Mouse (Mus musculus) liver, embryonic 11.5 days (tissue): ENCODE results near the gene Rnf220. TPM values are rescaled to one million over a fixed set of nuclear protein-coding genes. Genes with fewer than 3 reads are reported as not detected.

Source experiments
- ATAC-seq: fragments of 200-750 bp; cut with Nextera tagmentation; replicated peaks from 2 replicates; pipeline ENCODE4 v1.8.0; 2017; ENCODE audit warnings: moderate number of reproducible peaks, mild to moderate bottlenecking, moderate TSS enrichment, moderate library complexity; ENCODE audit not compliant: low FRiP score
- DNase-seq: peaks from one replicate; pipeline ENCODE4 v3.0.0-alpha.2; 2017; ENCODE audit warnings: low spot score
- H3K27ac ChIP-seq: fragments of 300-500 bp; sonication (generic); 2 replicates; pipeline ENCODE4 v1.5.1; 2014; ENCODE audit warnings: mild to moderate bottlenecking, low read depth, low read length, control low read depth
- H3K27me3 ChIP-seq: fragments of 300-500 bp; sonication (generic); replicated peaks from 2 replicates; pipeline ENCODE4 v1.6.1; 2014; ENCODE audit warnings: low read length, mixed read lengths; ENCODE audit not compliant: control insufficient read depth, insufficient read depth
- H3K36me3 ChIP-seq: fragments of 300-500 bp; sonication (generic); 2 replicates; pipeline ENCODE4 v1.6.1; 2014; ENCODE audit warnings: mild to moderate bottlenecking, low read length, moderate library complexity, mixed read lengths; ENCODE audit not compliant: control insufficient read depth, insufficient read depth
- H3K4me1 ChIP-seq: fragments of 300-500 bp; sonication (generic); replicated peaks from 2 replicates; pipeline ENCODE4 v1.6.1; 2014; ENCODE audit warnings: low read length, mixed read lengths; ENCODE audit not compliant: control insufficient read depth, insufficient read depth
- H3K4me2 ChIP-seq: fragments of 300-500 bp; sonication (generic); 2 replicates; pipeline ENCODE4 v1.6.1; 2014; ENCODE audit warnings: mild to moderate bottlenecking, control low read depth, moderate library complexity
- H3K4me3 ChIP-seq: fragments of 300-500 bp; sonication (generic); 2 replicates; pipeline ENCODE4 v1.5.1; 2014; ENCODE audit warnings: low read depth, low read length, control low read depth
- H3K9ac ChIP-seq: fragments of 300-500 bp; sonication (generic); 2 replicates; pipeline ENCODE4 v1.6.1; 2014; ENCODE audit warnings: low read depth, low read length, control low read depth
- H3K9me3 ChIP-seq: fragments of 300-500 bp; sonication (generic); 2 replicates; pipeline ENCODE4 v1.6.1; 2016; ENCODE audit warnings: low read length, inconsistent platforms, mixed read lengths; ENCODE audit not compliant: control insufficient read depth
- WGBS: fragments of 180-500 bp; shearing (Covaris S2); extraction: QIAGEN DNeasy Blood & Tissue Kit; methylation state at CpG from one replicate; pipeline ENCODE4 v1.1.7; 2014; 5-methylcytosine and 5-hydroxymethylcytosine counted together
- polyA plus RNA-seq: library from polyadenylated mRNA; unstranded; fragments of >200 nt; fragmentation: Nextera tagmentation; extraction: Ambion mirVana; gene quantifications from 2 replicates; pipeline ENCODE4 v1.2.1, GENCODE M21; 2014

The Rnf220 gene
- 63.6 and 70.9 TPM in 2 replicates for polyA plus RNA-seq

DNA sequence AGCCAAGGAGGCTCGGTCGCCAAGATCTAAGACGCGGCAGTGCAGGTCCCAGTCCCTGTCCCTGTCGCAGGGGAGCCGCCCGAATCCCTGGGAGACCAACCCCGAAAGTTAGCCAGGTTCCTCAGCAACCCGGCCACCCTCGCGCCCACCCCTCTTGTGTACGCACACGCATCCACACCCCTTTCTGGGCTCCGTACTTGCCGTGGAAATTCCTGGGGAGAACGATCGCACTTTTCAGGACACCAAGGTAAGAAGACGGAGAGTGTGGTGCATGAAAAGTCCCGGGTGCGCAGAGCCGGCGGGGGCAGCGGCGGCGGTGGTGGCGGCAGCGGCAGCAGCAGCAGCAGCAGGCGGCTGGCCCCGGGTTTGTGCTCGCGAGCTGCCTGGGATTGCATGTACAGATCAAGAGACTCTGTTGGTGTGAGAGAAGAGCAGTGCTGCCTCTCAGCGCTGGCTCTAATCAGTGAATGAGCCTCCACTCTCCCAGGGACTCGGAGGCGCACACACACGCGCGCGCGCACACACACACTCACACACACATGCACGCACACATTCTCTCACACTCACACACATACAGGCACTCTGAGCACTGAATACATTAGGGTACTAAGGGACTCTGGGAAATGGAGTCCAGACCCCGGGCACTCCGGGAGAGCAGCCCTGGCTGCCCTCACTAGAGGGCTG lies at the start of gene Rnf220:
Gene Rnf220 (minus strand): TSS at position 571 of the 684 bp plus-strand sequence.
- peak; percentile 72 for ATAC-seq
- DNase-seq: peak; percentile 77
- H3K27me3 ChIP-seq: peaks cover 70% of the 10 kb centered on the region
- H3K36me3 ChIP-seq: no peaks in the 10 kb centered on the region
- peak within 1 kb of the TSS; percentile 36; the same call in 1 of the 2 replicates for H3K9ac ChIP-seq
- H3K27ac ChIP-seq: no peak within 1 kb of the TSS
- WGBS: under 1% methylated on average over 42 of the region's 42 CpGs
- H3K9me3 ChIP-seq: no peaks in the 10 kb centered on the region
- H3K4me1 ChIP-seq: peaks cover 26% of the 10 kb centered on the region
- peak within 1 kb of the TSS; percentile 94 for H3K4me2 ChIP-seq
- H3K4me3 ChIP-seq: peak within 1 kb of the TSS; percentile 54

DNA sequence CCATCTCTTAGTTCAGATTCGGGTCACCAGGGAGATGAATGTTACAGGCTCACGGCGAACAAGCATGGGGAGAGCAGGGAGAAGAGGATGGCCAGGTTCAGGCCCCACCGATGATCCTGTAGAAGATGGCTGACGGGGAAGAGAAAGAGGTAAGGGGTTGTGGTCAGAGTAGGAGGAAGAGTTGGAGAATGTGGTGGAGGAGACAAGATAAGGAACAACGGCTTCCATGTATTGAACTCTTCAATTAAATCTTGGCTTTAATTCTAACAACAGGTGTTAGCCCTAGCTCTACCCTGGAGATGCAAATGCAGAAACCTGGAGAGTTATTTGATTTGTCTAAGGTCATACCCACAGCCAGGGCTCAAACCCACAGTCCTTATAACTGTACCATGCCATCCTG lies 49.8 kb upstream of the Rnf220 start:
- no peak for ATAC-seq
- DNase-seq: no peak
- H3K9ac ChIP-seq: no peak overlapping the region
- H3K4me2 ChIP-seq: no peak overlapping the region
- H3K9me3 ChIP-seq: no peaks in the 10 kb centered on the region
- H3K4me1 ChIP-seq: peaks cover 12% of the 10 kb centered on the region
- no peak overlapping the region for H3K4me3 ChIP-seq
- H3K27me3 ChIP-seq: no peaks in the 10 kb centered on the region
- WGBS: 69% methylated on average over 6 of the region's 6 CpGs
- no peak overlapping the region for H3K27ac ChIP-seq
- no peaks in the 10 kb centered on the region for H3K36me3 ChIP-seq

GRCm38 (mm10) chr4:117545448-117545847 lies 48.6 kb upstream of the Rnf220 start:
- no peak overlapping the region for H3K9ac ChIP-seq
- H3K27ac ChIP-seq: no peak overlapping the region
- H3K4me1 ChIP-seq: peaks cover under 1% of the 10 kb centered on the region; the same call in 1 of the 2 replicates
- 68% methylated on average over 3 of the region's 3 CpGs for WGBS
- no peak overlapping the region for H3K4me2 ChIP-seq
- no peaks in the 10 kb centered on the region for H3K27me3 ChIP-seq
- DNase-seq (no peak), ATAC-seq (no peak)
- no peaks in the 10 kb centered on the region for H3K9me3 ChIP-seq
- H3K36me3 ChIP-seq: no peaks in the 10 kb centered on the region
- no peak overlapping the region for H3K4me3 ChIP-seq

DNA sequence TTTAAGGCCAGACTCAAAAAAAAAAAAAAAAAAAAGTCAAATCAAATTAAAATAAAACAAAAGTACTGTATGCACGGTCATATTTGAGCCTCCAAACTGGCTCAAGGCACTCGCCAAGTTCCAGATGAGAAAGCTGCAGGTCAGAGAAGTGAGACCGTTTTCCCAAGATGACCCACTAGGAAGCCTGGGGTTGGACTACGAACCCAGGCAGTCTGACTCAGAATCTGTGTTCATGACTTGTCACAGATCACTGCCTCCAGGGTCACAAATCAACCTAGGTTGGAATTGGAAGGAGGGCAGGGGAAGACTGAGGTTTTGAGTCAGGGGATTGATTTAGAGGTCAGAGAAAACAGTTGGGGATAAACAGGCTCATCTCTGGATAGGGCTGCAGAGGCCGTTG lies 43.7 kb upstream of the Rnf220 start:
- Histone ChIP-seq H3K27me3 (no peaks in the 10 kb centered on the region), H3K4me2 (no peak overlapping the region), H3K9ac (no peak overlapping the region), H3K4me3 (no peak overlapping the region), H3K4me1 (no peaks in the 10 kb centered on the region), H3K36me3 (no peaks in the 10 kb centered on the region), H3K9me3 (no peaks in the 10 kb centered on the region), H3K27ac (no peak overlapping the region)
- no peak for ATAC-seq
- WGBS: 78% methylated on average over 5 of the region's 5 CpGs
- DNase-seq: no peak

DNA sequence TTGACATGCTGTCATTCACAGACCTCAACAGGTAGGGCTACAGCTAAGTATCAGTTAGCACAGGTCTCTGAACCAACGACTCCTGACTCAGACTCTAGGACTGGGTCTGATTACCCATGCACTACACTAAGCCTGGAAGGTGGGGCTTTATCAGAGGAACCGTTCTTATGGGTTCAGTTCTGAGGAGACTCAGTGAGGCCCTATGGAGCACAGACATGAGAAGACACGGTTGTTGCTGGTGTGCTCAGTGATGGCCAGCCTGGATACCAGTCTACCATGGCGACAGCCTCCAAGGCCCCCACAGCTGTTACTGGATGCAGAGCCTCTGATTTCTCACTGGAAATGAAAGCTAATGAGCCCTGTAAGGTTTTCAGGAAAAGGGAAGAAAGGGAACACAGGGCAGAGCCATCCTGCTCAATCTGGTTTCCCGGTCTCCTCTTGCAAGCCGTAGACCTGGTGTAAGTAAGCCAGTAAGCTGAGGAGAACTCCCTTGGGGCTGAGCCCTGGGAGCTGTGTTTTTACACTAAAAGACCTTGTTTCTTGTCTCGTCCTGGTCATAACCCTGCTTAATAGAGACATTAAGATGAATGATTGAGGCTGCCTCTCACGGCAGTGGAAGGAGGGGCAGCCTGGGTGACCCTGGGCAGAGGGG lies 42.6 kb upstream of the Rnf220 start:
- H3K9me3 ChIP-seq: no peaks in the 10 kb centered on the region
- no peak overlapping the region for H3K4me2 ChIP-seq
- H3K9ac ChIP-seq: no peak overlapping the region
- H3K27ac ChIP-seq: no peak overlapping the region
- H3K4me3 ChIP-seq: no peak overlapping the region
- H3K4me1 ChIP-seq: no peaks in the 10 kb centered on the region
- ATAC-seq (no peak), DNase-seq (no peak)
- no peaks in the 10 kb centered on the region for H3K36me3 ChIP-seq
- 74% methylated on average over 8 of the region's 8 CpGs for WGBS
- H3K27me3 ChIP-seq: no peaks in the 10 kb centered on the region

GRCm38 (mm10) chr4:117537002-117537401 lies 40.1 kb upstream of the Rnf220 start:
- no peak overlapping the region for H3K4me3 ChIP-seq
- ATAC-seq (no peak), DNase-seq (no peak)
- no peaks in the 10 kb centered on the region for H3K36me3 ChIP-seq
- no peaks in the 10 kb centered on the region for H3K27me3 ChIP-seq
- H3K4me2 ChIP-seq: no peak overlapping the region
- no peaks in the 10 kb centered on the region for H3K4me1 ChIP-seq
- 50% methylated on average over 7 of the region's 7 CpGs for WGBS
- no peak overlapping the region for H3K9ac ChIP-seq
- H3K9me3 ChIP-seq: no peaks in the 10 kb centered on the region
- H3K27ac ChIP-seq: no peak overlapping the region

DNA sequence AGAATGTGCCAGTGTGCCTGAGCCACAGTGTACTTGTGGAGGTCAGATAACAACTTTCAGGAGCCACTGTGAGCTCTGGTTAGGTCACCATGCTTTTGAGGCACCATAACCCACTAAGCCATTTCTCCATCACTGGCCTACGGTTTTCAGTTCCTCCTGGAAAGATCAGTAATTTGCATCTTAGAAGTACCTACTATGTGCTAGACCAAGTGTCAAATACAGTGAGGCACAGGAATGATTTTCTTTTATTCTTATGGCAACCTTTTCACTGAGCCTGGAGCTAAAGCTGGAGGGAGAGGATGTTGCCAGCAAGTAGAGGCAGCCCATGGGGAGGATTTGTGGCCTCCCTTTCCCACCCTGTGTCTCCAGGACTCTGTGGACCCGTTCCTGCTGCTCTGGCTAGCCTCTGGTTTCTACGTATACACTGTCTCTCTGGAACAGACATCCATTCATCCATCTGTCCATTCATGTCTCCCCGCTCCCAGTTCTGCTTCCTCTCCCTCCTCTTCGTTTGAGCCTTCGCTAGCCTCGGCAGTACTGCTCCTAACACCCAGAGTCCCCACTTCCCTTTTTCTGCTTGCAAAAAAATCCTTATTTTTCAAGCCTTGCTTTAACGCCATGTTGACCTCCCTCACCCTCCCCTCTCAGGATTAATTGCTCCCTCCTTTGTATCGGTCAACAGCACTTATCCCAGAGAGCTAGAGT lies 38.8 kb upstream of the Rnf220 start:
- no peak overlapping the region for H3K4me3 ChIP-seq
- WGBS: 38% methylated on average over 9 of the region's 9 CpGs
- peak; percentile 28 for DNase-seq
- no peaks in the 10 kb centered on the region for H3K27me3 ChIP-seq
- no peak overlapping the region for H3K27ac ChIP-seq
- H3K9ac ChIP-seq: no peak overlapping the region
- no peak for ATAC-seq
- no peaks in the 10 kb centered on the region for H3K9me3 ChIP-seq
- no peaks in the 10 kb centered on the region for H3K4me1 ChIP-seq
- H3K36me3 ChIP-seq: no peaks in the 10 kb centered on the region
- H3K4me2 ChIP-seq: no peak overlapping the region

DNA sequence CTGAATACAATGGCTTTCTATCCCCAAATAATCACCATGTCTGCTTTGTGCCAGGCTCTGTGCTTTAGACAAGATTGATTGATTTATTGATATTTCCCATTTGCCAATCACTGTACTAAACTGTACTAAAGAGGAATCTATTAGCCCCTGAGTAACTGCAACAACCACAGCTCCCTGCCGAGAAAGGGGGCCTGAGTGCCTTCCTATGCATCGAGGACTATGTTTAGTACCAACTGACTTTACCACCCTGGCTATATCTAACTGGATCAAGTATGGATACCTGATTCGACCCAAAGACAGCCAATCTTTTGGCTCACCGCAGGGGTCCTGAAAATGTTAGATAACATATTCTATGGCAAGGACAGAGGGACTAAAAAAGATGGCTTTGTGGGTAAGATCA lies 33.0 kb upstream of the Rnf220 start:
- ATAC-seq (no peak), DNase-seq (no peak)
- H3K27ac ChIP-seq: no peak overlapping the region
- H3K36me3 ChIP-seq: no peaks in the 10 kb centered on the region
- H3K9me3 ChIP-seq: no peaks in the 10 kb centered on the region
- H3K4me1 ChIP-seq: peaks cover 9% of the 10 kb centered on the region
- no peak overlapping the region for H3K4me2 ChIP-seq
- no peak overlapping the region for H3K9ac ChIP-seq
- 69% methylated on average over 4 of the region's 4 CpGs for WGBS
- H3K27me3 ChIP-seq: no peaks in the 10 kb centered on the region; the same call in 1 of the 2 replicates
- no peak overlapping the region for H3K4me3 ChIP-seq
